Mouse (Mus musculus): Measurements from ENCODE around the gene Pitpna.

DNA sequence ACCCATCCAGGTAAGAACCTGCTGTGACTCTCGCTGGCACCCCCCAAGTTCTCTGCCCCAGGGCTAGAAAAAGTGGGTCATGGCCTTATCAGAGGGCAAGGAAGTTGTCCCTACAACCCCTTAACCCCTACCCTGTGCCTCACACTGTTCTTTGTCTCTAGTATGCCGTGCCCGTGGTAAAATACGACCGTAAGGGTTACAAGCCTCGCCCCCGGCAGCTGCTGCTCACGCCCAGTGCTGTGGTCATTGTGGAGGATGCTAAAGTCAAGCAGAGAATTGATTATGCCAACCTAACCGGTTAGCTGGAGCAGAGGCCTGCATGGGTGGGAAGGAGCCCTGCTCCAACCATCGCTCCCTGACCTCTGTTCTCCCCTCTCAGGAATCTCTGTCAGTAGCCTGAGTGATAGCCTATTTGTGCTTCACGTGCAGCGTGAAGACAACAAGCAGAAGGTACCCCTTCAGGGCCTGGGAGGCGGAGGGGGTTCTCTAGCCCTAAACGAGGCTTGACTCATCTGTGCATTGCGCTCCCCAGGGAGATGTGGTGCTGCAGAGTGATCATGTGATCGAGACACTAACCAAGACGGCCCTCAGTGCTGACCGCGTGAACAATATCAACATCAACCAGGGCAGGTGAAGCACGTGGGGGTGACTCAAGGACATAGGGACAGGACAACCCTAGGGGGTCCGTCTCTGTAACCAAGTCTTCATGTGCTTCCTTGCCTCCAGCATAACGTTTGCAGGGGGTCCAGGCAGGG lies 83.7 kb downstream of the Pitpna start:
- TF ChIP-seq CTCF (IDR thresholded peaks at IDR 0.05; ENCODE audit: insufficient read depth, low read length) = no peak
- TF ChIP-seq POLR2A (IDR thresholded peaks at IDR 0.05; ENCODE audit: borderline replicate concordance, extremely low read depth, low read depth, low read length) = no peak

Data from lung, adult 2 months (tissue).